Comparison of ENCODE assay signal across 22 mouse cellular contexts in the genomic region with DNA sequence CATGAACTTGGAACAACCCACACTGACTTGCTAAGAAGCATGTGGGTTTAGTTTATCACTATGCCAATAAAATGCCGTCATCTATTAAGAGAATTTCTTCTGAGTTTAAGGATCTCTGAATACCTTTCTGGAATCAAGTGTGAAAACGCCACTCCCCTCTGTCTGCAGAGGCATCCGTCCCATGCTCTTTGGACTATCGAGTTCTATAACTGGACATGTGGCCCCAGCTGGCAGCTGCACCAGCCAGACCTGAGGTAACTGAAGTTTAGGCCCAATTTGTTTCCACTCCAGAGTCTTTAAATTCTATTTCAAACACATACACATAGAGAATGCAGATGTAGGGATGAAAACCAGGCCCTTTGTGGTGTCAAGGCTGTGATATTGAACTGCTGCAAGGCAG.
"Had no signal": no experiment of that assay in that cellular context is flagged by ENCODE, and none has a peak within 500 bp of the region (broad histone marks: within the 10 kb centered on the region; RNA-seq: fewer than 3 reads in every experiment).

No protein-coding gene starts in this region.

- H3K4me1 ChIP-seq: kidney, embryonic 15.5 days; limb, embryonic 13.5 days; liver, embryonic 15.5 days; midbrain, embryonic 12.5 days; midbrain, embryonic 15.5 days; neural tube, embryonic 12.5 days; neural tube, embryonic 15.5 days had no signal

- H3K9ac ChIP-seq: kidney, embryonic 15.5 days; limb, embryonic 13.5 days; liver, embryonic 15.5 days; midbrain, embryonic 12.5 days; midbrain, embryonic 15.5 days; neural tube, embryonic 12.5 days; neural tube, embryonic 15.5 days had no signal

- H3K4me2 ChIP-seq: kidney, embryonic 15.5 days; limb, embryonic 13.5 days; liver, embryonic 11.5 days; liver, embryonic 15.5 days; midbrain, embryonic 12.5 days; midbrain, embryonic 15.5 days; neural tube, embryonic 12.5 days; neural tube, embryonic 15.5 days had no signal

- H3K27ac ChIP-seq: kidney, embryonic 15.5 days; limb, embryonic 13.5 days; liver, embryonic 15.5 days; midbrain, embryonic 12.5 days; midbrain, embryonic 15.5 days; neural tube, embryonic 12.5 days; neural tube, embryonic 15.5 days had no signal

- DNase-seq: kidney, adult 8-10 months; kidney, postnatal 10 days; kidney, postnatal 36 days; left cerebral cortex, postnatal 4 days; lung, adult 2 months; lung, postnatal 14 days; lung, postnatal 4 days; right cerebral cortex, adult 18-20 months; right cerebral cortex, postnatal 14 days; right cerebral cortex, postnatal 4 days; thymus, adult 2 months; thymus, postnatal 14 days; thymus, postnatal 4 days had no signal

- ATAC-seq: inflammation-experienced regulatory T-cells, adult 6 months; midbrain, embryonic 15.5 days had no signal

- H3K36me3 ChIP-seq: limb, embryonic 13.5 days; liver, embryonic 15.5 days; midbrain, embryonic 12.5 days; midbrain, embryonic 15.5 days; neural tube, embryonic 12.5 days; neural tube, embryonic 15.5 days had no signal

- H3K27me3 ChIP-seq: kidney, embryonic 15.5 days; limb, embryonic 13.5 days; liver, embryonic 15.5 days; midbrain, embryonic 12.5 days; midbrain, embryonic 15.5 days; neural tube, embryonic 12.5 days; neural tube, embryonic 15.5 days had no signal

- H3K9me3 ChIP-seq: kidney, embryonic 15.5 days; limb, embryonic 13.5 days; liver, embryonic 15.5 days; midbrain, embryonic 12.5 days; midbrain, embryonic 15.5 days; neural tube, embryonic 12.5 days; neural tube, embryonic 15.5 days had no signal

- H3K4me3 ChIP-seq: kidney, embryonic 15.5 days; limb, embryonic 13.5 days; liver, embryonic 15.5 days; midbrain, embryonic 12.5 days; midbrain, embryonic 15.5 days; neural tube, embryonic 12.5 days; neural tube, embryonic 15.5 days had no signal
